Mouse (Mus musculus) spleen, postnatal 36 days (tissue): Measurements from ENCODE around the gene Accsl.

ENCODE experiments used
- DNase-seq, 2 experiments: peaks; one replicate each; pipeline ENCODE4 v3.0.0; 2022; ENCODE audit warnings: low spot score in 2 of 2, mixed read lengths in 1 of 2

Accsl gene

DNA sequence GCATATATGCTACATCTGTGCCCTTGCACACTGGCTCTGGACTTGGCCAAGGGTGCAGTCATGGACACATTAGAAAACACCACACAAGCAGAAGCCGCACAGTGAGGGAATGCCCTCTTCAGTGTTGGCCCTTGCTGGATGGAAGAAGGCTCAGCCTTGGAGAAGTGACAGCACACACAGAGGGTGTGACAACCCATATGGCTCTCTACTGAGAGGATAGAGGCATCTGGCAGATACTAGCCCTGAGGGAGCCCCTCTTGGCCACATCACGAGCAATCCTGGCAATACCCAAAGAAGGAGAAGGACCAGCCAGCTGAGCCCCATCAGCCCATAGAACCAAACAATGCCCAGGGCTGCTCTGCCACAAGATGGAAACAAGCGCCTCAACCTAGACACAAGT lies 5.6 kb upstream of the Accsl start:
- no peak for DNase-seq

DNA sequence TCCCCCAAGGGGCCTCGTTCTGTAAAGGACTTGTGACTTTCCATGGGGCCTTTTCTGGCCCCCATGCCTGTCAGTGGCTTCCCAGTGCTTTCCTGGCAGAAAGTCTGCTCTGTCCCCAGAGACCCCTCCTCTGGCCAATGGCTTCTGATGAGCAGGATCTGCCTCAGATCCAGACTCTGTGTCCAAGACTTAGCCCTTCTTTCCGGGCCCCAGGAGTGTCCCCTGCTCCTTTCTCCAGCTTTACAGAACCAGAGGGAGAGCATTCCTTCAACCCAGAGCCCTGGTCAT lies 5.2 kb upstream of the Accsl start:
- no peak for DNase-seq

DNA sequence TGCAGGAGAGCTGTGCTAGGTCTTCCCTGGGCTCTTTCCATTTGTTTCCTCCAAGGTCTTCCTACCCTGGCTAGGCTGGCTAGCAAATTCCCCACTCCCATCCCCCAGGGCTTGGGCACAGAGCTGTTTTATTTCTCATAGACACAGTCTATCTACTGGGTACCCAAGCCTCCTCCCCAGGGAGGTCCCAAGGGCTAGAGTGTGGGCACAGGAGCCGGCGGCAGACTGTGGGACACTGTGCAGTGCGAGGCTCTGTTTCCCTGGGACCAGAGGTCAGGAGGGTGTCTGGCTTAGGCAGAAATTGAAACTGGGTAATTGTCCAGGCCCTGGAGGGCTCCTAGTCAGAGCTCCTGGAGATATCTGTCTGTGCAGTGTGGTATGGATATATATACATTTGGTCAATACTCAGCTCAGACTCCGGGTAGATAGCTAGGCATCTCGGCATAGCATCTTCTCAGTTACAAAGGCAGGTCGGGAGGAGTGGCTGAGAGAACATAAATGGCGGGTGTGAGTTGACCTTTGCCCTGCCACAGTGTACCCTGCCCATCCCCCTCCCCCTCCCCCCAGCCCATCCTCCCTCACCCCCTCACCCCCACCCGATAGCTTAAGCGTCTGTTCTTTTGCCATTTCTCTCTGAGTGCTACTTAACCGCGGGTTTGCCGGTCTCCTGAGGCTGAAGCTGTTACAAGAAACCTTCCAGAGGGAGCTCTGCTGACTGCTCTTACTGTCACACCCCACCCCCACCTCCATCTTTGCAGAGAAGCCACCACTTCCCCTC lies 4.7 kb upstream of the Accsl start:
- no peak for DNase-seq

DNA sequence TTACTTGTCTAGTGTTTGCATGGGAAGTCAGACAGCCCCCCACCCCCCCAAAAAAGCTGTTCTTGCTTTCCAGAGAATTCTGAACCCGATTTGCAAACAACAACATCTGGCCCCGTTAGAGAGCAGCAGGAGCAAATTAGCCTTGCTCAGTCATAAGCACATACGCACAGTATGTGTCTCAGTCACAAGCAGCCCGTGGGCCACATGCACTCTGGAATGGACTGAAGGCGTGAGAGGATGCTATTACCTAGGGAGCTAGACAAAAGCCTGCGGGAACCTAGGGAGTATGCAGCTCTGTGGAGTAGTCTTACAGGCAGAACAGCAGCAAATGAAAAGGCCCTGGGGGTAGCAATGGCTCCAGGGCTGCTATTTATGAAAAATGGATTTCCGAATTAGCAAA lies 3.3 kb upstream of the Accsl start:
- no peak for DNase-seq

DNA sequence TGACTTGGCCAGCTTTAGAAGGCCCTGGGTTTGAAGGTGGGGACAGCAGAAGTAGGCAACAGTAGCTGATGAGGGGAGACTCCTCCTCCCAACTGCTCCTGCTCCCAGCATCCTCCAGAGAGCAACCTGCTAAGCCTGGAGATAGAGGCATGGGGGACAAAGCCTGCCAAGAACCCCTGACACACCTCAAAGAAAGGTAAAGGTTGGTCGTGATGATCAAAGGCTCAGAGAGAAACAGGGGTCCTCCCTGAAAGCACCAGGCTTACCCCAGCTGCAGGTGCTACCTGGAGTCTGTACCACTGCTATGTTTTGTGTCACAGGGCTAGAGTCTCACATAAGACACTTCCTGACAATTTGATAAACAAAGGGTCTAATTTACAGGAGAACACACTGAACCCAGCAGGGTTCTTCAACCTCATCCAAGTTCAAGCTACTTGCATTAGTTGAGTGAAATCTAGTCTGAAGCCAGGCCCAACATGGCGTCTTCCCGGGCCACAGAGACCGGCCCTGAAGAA lies 2.5 kb upstream of the Accsl start:
- no peak for DNase-seq

DNA sequence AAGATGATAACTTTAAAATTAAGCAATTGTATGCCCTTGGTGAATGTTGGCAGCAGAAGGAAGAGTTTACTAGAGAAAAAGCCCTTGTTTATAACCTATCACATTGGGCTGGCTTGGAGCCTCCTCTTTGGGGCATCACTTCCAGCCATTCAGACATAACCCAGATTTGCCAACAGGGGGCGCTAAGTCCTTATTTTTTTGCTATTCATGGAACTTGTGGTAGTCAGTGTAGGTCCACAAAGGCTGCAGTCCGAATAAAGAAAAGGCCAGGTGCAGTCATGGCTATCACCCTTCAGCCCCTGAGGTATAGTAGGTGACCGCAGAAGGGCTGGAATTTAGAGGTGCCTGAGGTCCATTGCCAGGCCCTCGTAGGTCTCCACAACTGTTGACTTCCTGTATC lies 1.9 kb upstream of the Accsl start:
- DNase-seq = peak in 1 of 2 experiments; percentile 12

DNA sequence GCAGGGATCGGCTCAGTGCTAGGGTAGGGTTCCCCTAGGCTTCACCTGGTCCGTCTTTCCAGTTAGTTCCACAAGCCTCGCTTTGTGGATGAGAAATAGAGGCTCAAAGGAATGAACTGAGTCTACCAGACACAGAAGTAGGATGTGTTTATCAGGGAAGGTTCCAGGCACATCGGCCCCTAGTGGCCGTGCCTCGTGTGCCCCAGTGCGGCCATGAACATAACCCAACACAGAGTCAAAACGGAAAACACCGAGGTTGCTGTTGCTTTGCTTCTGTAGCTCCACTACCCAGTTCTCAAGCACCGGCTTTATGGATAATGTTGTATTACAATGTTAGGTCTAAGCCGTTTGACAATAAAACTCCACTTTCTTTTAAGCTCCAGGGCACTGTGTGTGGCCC lies 391 bp downstream of the Accsl start:
- DNase-seq = no peak

DNA sequence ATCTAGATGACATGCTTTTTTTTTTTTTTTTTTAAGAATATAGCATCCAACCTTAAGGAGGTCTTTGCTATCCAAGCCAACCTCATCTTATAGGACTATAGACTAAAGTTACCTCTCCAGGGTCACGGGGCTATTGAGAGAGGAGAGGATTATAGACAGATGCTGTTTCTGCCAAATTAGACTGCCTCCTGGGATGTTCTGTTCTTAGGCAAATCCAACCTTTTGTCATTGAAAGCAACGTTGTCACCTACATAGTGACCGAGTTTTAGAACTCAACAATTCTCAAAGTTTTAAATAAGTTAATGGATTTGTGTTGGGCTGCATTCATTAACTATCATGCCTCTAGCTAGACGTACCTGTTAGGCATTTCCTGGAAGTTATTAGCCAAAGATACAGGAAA lies 5.7 kb downstream of the Accsl start:
- no peak for DNase-seq

DNA sequence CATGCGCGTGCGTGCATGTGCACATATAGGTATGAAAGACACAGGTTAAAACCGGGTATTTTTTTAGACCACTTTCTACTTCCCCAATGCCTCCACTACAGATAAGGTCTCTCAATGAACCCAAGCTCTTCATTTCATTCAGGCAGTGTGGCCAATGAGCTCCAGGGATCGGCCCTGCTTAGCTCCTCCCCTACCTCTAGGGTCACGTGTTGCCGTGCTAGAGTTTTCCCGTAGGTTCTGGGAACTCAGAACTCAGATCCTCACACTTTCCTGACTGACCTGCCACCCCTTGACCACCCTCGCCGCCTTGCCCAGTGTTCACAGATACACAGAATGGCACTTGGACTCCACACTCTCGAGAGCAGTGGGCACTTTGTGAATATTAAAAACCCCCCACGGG lies 10.1 kb downstream of the Accsl start:
- DNase-seq = no peak

DNA sequence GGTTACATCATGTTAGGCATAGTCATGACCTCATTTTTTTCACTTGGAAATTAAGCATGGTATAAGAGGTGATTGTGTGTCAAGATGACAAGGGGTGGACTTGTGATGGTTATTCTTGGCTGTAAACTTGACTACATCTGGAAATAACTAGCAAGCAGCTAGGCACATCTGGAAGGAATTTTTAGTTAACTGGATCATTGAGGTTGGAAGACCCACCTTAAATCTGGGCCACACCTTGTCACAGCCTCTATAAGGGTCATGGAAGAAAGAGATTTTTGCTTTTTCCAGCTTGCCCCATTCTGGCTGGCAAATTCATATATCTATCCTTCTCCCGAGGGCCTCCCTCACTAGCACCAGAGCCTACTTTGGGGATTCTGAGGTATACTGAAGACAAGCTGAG lies 17.7 kb downstream of the Accsl start:
- DNase-seq = no peak

DNA sequence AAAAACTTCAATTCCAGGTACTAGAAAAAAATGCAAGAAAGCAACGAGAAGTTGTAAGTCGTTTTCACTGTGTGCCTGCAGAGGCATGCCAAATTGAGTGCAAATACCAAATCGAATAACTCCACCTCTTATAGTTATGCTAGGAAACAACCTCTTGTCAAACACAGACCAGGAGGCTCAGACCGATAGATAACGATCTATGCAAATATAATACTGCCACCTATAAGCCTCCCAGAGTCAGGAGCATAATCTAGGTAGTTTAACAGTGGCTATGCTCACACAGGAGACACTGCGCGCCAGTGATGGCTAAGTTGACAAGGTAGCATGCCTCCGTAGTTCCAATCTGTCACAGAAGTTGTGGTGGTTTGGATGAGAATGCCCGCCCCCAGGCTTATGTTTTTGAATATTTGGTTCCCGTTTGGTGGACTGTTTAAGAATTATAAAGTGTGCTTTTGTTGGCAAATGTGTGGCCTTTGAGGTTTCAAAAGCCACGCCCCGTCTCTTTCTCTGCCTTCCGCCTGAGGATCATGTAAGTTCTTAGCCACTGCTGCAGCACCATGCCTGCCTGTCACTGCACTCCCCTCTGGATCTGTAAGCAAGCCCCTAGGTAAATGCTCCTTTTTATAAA lies 18.5 kb downstream of the Accsl start:
- DNase-seq = peak; percentile 14 to 29

DNA sequence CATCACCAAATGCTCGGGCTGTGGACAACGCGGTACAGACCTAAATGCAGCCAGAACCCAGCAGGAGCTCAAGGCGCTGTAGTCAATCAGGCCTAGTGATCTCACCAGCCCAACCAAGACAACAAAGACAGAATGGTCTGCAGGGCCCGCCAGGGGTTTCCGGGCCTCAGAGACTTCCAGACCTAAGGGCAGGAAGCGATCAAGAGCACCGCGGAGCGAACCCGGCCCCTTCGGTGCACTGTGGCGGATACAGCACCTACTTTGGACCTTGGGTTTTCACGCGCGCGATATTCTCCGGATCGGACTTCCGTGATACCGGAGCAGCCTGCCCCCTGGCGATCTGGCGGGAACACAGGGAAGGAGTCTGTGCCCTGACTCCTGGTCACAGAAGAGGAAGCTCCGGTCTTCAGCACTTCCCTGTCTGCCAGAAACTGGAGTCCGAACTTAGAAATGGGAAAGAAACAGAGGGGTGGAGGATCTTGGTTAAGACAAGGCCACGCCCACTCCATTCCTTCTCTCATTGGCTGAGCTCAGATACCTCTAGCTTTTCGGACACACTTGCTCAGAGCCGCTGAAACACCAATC lies 19.4 kb downstream of the Accsl start, which contains the start of gene Accs:
Accs (minus strand) TSS at position 439 of the 585 bp plus-strand sequence.
- DNase-seq = peak; percentile 54 to 68

DNA sequence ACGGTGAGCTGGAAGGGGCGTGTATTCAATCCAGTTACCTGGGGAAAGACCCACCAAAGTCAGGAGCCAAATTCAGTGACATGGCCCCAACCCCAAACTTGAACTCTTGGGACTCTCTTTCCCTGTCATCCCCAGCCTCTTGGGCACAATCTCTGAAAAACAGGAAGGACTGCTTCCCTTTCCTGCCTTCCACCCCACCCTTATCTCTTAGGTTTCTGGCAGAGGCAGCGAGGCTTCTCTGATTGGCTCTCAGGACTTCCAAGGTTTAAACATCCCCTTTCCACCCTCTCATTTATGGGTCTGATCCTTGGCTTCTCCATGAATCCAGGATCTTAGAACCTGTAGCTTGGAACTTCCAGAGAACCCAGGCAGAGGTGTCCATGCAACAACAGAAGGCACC lies 27.6 kb downstream of the Accsl start:
- DNase-seq = no peak

DNA sequence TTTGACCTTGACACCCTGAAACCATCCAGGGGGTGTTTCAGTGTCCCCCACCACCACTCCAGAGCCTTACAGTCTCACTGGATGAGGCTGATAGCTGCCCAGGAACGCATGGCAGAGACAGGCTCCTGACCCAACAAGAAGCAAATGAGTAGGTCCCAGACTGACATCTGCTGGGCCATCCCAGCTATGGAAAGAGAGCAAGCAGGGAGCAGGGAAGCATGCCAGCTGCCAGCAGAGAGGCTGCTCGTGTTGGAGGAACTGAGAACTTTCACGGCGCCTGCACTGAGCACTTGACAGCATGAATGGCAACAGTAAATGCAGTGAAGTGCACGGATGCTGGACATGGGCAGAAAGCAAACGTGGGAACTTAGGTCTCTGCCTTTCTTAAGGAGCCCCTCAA lies 28.8 kb downstream of the Accsl start:
- DNase-seq = no peak

DNA sequence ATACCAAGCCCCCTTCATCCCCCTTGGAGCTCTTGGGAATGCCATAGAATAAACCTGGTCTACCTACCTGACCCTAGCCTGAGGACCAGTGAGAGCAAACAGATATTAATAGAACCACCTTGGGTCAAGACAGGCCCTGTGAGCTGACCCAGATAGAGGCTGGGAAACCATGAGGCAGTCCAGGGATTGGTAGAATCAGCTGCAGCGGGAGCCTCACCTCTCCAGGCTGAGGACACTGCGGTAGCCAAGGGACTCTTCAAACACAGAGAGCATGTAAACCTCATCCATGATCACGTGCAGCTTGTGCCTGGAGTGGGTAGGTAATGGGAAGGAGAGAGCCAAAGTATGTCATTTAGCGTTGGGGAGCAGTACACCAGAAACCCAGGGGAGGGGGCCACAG lies 30.0 kb downstream of the Accsl start:
- no peak for DNase-seq

DNA sequence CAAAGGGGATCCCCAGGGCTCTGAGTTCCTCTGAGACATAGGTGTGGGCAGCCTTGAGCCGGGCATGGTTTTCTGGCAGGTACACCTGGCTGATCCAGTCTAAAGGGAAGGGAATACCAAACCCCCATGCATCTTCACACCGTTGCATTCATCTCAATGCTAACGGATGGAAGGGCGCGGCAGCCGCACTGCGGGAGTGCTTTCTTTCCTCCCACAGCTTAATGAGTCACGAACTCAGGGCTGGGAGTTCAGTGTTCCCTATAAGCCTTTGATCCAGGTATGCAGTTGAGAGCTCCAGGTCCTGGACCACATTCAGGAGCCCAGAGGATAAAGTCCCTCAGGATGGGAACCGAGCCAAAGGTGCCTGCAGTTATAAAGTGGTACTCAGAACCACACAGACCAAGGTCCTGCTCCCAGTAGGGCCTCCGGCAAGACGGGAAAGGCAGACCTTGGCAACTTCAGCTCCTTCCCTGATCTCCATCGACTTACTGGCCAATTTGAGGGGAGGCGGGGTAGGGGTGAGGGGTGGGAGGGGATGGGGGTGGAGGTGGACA lies 32.6 kb downstream of the Accsl start:
- DNase-seq = no peak

DNA sequence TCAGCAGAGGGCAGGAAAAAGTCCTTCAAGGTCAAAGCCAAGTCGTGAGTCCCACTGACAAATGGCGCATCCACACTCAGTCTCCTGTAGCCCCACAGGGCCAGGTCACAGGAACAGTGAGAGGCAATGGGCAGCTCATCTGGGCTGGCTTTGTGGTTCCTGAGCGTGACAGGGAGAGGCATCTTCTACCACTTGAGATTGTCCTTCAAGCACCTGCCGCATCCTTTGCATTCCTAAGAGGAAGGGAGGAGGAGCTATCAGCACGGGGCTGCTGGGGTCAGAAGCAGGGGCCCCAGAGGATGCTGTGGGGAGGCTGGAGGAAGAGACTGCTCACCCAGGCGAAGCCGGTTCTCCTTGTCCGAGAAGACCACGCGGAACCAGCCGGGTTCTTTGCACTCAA lies 33.4 kb downstream of the Accsl start:
- no peak for DNase-seq

DNA sequence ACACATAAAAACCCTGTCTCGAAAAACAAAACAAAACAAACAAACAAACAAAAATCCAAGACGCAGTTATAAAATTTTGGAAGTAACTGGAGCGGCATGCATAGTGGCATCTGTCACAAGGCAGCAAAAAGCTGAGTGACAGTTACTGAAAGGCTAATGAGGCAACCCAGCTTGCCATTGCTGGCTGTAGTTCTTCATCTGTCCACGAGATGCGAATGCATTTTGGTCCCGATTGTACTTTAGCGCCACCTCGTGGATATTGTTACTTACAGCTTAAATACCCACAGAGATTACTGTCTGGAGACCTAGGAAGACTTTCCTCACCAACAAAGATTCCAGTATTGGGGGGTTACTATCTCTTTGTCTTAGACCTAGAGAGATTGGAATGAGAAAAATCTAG lies 45.4 kb downstream of the Accsl start:
- DNase-seq = peak; percentile 70 to 83

DNA sequence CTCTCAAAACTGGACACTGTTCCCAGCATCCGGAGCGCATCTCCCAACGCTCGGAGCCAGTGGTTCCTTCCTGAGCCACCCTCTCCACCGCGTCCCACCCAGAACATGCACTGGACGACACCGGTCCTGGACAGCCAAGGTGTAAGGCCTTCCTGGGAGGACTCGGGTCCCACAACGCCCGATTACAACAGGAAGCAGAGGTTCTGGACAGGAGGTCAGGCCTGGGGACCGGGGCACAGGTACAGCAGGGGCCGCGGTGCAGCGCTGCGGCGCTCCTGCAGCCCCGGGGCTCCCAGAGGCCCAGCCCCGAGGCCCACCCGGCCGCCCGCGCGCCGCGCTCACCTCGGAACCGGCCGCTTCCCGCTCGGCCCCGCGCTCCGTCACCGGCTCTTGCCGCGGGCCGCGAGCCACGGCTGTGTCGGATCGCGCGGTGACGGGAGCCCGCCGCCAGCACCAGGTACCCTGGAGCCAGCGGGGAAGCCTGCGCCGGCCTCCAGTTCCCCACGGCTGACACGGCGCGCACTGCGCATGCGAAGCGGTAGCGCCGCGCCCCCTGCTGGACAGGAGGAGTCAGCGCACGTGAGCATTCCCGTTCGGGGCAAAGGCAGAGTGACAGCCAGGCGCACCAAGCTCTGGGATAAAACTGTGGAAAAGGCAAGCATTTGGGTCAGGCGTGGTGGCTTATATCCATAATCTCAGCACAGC lies 46.8 kb downstream of the Accsl start, which contains the start of gene Ext2:
Ext2 (minus strand) TSS at position 524 of the 705 bp plus-strand sequence.
- peak; percentile 80 to 83 for DNase-seq

DNA sequence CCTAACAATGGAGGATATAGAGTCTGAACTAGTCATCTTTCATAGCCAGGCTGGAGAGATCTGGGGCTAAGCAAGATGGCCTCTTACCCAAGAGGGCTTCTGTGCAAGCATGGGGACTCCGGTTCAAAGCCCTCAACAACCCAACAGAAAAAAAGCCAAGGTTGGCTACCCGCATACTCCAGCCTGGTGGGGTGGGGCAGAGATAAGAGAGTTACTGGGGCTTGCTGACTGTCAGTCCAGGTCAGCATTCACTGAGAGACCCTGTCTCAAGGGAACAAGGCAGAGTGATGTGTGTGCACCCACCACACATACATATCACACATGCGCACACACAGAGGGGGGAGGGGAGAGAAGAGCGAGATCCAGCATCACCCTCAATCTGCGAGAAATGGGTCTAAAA lies 51.2 kb downstream of the Accsl start:
- no peak for DNase-seq

DNA sequence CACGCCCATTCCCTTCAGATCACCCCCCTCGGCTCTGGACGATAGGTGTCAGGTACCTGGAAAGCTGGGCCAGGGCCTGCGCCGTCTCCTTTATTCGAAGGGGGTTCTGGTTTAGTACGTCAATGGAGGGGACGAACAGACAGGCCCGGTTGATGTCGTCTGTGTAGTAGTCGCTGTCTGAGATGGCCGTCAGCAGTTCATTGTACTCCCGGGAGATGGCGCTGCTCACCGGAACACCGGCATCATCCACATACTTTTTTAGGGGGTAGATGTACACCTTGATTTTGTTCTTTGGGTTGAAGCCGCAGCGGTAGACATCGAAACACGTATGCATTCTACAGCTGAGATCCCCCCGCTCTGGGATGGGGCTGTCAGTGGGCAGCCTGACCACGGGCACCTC lies 55.6 kb downstream of the Accsl start:
- no peak for DNase-seq

DNA sequence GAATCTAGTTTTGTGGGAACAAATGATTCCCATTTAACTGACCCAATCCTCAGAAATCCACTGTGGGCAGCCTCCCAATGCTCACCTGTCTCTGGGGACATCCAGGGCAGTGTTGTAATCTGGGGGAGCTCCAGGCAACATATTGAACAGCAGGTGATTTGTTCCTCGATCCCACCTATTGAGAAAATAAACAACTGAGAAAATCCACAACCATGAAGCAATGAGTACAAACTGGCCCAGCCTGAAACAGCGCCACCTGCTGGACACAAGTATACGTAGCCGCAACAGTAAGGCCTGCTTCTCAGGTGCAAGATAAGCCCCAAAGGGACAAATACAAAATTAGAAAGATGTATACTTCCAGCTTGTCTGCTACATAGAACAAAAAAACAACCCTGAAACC lies 57.1 kb downstream of the Accsl start:
- DNase-seq = peak; percentile 31 to 32
